Mouse (Mus musculus): Measurements from ENCODE around the gene Snca.
A peak's percentile ranks its signal among the peaks of the same experiment; 100 is the strongest.
"Not testable (repeated sequence)": the region's sequence is repeated elsewhere in the genome, so short reads cannot be mapped to it uniquely, and the experiment has no call there.

The Snca gene

DNA sequence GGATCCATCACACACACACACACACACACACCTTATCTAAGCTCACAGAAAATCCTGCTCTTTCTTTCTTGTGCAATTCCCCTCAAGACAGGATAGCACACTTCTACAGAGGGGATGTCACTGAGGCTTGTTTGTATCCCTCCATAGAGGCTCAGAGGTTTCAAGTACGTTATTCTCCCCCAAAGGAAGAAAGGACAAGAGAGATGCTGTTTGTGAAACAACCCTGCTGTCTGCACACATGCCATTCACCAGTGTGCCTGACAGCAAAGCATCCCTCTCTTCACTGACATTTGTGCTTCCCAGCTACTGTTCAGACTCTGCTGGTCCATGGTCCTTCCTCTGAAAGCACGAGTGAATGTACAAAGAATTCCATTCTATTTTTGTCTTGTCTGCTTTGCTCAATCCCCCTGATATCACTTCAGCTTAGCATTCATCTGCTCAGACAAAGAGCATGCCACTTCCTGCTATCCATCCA is 119.6 kb downstream of the Snca start:
- no peak for DNase-seq

- DNase-seq: no peak
These were observed 131.6 kb downstream of the Snca start for GRCm38 (mm10) chr6:60698072-60698471.

- not testable (repeated sequence) for DNase-seq
These were observed 142.6 kb downstream of the Snca start for GRCm38 (mm10) chr6:60687048-60687447.

DNA sequence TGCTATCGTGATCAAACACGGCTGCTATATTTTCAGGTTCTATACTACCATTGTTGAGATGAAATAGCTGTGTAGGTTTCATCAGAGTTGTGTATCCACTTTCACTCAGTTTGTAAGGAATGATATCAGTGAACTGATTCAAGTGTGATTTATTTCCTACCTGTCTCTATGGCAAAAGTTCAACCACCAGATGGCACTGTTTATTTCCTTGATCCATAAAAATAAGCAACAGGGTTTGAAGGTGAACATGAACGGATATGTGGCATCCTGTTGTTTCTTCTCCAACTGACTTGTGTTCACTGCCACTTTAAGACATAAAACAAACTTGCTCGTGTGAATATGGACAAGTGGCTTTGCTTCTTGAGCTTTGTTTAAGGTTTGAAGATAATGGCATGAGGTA is 147.4 kb downstream of the Snca start:
- peak; percentile 9 for DNase-seq
